Mouse (Mus musculus): Measurements from ENCODE around the gene Zfp810. TPM values are rescaled to one million over a fixed set of nuclear protein-coding genes. Genes with fewer than 3 reads are reported as not detected.
A peak's percentile ranks its signal among the peaks of the same experiment; 100 is the strongest.
"Not testable (repeated sequence)": the region's sequence is repeated elsewhere in the genome, so short reads cannot be mapped to it uniquely, and the experiment has no call there.

Gene Zfp810
- total RNA-seq (2021): 1 to 10 TPM; 6.3 to 8.2 TPM

DNA sequence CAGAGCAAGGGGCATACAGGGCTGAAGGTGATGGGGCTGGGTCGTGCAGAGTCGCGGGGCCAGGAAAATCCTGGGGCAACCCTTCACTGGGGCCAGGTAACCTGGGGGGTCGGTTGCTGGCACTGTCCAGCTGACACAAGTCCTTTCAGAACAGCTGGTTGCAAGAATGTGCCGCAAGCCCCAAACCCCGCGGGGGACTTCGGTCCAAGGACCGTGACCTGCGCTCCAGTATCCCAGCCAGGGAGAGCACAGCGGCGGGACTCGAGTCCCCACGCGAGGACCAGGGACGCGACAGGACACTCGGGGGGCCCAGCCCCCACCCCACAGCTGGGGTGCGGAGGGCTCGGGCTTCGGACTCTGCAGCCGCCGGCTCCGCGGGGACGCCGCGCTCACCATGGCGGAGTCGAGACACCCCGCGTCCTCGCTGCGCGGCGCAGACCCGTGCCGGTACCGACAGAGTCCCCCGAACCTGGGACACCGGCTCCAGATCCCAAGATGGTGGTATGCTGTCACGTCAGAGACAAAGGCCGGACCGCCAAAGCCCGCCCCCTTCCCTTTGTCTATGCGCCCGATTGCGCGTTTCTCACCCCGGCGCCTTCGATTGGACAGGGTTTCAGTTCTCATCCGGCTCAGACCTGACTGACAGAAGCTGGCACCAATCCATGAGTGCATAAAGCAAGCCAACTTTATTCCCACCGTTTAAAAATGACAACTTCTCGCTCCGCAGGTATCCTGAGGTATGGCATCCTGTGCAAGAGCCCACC lies at the start of gene Zfp810:
Gene Zfp810 (minus strand): TSS at position 493 of the 764 bp plus-strand sequence.
- peak; percentile 83 to 86 for DNase-seq
- intact Hi-C loops (cut with DNase I): loop anchor here (1.0 to 5.0 kb wide), 2 partner anchors 21 to 80 kb away; partner anchors contain the start of gene Zfp809

DNA sequence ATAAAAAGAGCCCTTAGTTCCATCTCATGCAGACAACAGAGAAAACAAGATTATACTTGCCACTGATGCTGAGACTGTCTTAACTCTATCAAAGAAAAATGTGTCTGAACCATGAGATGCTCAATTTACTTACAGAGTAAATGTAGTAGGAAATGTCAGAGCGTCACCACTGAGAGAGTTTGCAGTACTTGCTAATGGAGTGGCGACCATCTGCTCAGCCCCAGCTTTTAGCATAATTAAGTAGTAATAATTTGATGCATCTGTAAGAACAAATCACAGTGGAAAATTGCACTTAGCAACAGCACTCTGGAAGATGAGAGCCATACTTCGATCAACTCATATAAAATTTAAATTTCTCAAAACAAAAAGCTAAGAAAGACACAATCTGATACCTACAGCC lies 48.5 kb upstream of the Zfp810 start:
- no peak for DNase-seq
- intact Hi-C loops (cut with DNase I): no loop called here

DNA sequence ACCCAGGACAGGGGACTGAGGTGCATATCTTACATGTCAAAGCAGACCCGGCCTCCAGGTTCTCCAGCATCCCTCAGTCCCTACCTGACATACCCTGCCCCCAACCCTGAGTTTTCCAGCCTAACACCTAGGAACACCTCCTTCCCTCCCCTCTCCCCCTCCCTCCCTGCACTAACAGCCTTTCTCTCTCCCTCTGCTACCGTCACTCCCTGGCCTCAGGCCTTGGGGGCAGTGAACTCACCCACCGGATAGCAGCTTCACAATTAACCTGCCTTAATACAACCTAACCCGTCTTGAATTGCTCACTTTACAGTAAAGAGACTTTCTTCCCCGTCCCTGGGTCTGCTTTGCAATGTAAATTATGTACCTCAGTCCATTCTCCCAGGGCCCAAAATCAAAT lies 46.5 kb upstream of the Zfp810 start:
- DNase-seq: no peak
- intact Hi-C loops (cut with DNase I): no loop called here

DNA sequence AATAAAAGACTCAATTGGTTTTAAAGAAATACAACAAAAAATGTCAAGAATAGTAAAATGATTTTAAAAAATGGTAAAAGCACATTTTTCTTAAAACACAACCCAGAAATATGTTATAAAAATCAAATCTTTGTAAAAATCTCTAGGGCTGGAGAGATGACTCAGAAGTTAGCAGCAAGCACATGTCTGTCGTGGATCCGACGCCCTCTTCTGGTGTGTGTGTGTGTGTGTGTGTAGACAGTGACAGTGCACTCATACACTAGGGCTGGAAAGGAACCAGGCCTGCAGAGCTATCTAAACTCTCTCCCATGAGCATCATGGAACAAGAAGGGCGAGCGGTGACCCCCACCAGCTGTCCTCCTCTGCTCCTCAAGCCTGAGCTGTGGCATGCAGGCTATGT lies 46.0 kb upstream of the Zfp810 start:
- intact Hi-C loops (cut with DNase I): no loop called here

DNA sequence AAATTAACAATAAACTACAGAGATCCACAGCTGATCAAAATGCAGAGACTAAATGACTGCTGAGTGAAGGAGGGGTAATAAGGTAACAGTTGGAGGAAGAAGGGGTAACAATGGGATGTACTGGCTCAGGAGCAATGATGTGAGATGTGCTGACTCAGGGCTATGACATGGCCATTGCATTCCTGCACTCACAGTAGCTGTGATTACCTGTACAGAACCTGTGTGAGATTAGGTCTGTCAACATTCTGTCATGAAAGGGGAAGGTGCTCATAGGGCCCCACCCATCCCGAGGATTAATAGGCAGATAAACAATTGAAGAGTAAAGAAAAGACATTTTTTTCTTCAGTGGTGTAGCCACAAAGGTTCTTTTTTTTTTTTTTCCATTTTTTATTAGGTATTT lies 32.9 kb upstream of the Zfp810 start:
- intact Hi-C loops (cut with DNase I): no loop called here
- no peak for DNase-seq

More for the DNA sequence above, 46.0 kb upstream of the Zfp810 start:
- DNase-seq: no peak

DNA sequence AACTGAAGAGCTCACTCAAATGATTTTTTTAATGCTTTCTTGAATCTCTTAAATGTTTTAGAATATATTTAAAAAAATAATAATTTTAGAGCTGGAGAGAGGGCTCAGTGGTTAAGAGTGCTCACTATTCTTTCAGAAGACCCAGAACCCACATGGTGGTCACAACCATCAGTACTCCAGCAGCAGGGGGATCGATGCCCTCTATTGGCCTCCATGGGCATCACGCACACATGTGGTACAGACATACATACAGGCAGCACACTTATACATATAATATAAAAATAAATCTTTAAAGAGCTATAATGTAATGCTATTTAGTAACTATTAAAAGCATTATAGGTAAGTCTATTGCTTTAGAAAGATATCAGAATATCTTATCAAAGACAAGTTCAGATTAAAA lies 29.8 kb upstream of the Zfp810 start:
- DNase-seq: no peak
- intact Hi-C loops (cut with DNase I): no loop called here

DNA sequence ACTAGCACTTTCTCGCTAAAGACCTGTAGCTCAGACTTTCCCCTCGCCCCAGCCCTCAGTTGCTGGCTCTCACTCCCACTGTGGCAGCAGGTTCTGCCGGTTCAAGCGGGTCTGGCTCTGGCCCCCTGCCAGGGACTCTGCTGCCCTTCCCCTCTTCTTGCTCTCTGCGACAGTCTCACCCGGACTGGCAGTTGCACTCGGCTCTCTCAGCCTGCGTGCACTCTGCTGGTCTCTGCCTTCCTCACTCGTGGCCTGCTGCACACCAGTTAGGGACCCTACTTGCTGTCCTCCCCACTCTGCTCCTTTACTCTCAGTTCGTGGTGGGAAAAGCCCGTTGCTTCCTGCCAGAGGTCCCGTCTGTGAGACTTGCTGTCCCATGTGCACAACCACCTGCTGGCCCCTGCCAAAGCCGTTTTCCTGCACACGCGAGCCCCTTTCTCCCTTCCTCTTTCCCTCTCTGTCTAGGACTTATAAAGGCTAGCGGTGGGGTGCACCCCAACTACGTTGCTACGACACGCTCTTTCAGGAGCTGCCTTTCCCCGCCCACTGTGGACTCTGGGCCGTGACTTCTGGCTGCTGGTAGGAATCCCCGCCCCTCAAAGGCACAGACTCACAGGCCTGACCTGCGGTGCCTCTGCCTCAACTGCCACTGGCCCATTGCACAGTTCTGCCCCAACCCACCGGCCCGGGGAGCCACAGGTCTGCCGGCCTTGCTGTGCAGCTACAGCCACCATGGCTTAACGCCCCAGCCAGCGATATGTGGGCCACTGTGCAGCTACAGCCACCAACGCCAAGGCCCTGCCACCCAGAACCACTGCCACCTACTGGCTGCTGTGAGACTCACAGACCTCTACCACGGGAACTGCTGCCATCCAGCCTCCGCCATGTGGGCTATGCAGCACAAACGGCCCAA lies 20.3 kb upstream of the Zfp810 start:
- intact Hi-C loops (cut with DNase I): loop anchor here (1.0 to 5.0 kb wide), 3 partner anchors 20 to 103 kb away; partner anchors contain the start of genes Anln, Zfp809 and Zfp810
- DNase-seq: peak; percentile 83 to 89

DNA sequence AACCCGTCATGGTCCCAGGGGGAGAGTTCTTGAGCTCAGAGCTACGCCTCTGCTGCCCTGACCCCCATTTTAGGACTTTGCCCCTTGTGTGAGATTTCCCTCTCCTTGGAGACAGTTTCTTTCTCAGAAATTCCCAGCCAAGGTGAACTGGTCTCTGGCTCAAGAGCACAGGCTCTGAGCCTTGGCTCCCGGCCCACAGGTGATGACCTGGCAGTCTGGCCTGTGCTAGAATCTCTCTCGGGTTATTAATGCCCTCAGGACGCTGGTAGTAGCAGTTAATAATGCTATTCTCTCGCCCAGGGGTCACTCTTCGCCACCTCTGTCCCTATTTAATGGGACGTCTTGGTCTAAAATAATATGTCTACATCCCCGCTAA lies 19.6 kb upstream of the Zfp810 start:
- intact Hi-C loops (cut with DNase I): loop anchor here (5.0 kb wide), 1 partner anchor 60 kb away; the partner anchor contains the start of gene Anln
- peak; percentile 18 to 27 for DNase-seq

DNA sequence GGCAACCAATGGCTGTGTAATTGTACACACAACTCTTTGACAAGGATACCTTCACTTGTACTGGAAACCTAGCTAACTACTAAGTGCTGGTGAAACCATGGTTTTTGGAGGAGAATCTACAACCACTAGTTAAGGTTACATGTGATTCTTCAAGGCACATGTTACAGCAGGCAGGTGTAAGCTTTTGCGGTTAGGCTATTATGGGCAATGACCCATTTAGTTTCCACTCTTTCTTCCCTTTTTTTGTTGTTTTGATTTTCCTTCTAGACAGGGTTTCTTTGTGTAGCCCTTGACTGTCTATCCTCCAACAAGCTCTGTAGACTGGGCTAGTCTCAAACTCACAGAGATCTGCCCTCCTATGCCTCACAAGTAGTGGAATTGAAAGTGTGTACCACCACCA lies 17.1 kb upstream of the Zfp810 start:
- DNase-seq: no peak
- intact Hi-C loops (cut with DNase I): no loop called here

DNA sequence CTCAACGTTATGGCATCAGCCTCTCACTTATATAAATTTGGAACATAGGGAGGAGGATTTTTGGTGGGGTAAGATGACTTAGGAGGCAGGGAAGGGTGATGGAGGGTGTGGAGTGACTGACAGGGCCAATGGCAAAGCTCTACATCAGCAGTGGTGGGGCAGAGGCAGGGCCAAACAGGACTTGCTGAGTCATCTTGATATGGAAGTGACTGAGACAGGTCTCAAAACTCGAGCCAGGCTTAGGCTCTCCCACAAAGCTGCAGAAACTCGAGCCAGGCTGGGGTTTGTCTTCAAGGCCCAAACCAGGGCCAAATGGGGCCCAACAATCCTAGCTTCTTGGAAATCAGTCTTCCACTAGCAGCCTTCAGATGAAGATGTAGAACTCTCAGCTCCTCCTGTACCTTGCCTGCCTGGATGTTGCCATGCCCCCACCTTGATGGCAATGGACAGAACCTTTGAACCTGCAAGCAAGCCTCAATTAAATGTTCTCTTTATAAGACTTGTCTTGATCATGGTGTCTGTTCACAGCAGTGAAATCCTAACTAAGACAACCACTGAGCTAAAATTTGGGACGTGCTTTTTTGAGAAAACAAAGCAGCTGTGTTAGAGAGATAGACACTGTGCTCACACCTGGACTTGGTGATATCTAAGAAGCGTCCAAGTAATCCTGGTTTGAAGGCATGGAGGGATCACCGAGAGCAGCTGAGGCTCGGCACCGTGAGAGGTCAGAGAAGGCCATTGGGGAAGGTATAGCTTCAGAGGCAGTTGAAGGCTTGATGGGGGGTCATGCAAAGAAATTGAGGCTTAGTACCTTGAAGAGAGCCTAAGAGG lies 15.1 kb upstream of the Zfp810 start:
- no peak for DNase-seq
- intact Hi-C loops (cut with DNase I): no loop called here

DNA sequence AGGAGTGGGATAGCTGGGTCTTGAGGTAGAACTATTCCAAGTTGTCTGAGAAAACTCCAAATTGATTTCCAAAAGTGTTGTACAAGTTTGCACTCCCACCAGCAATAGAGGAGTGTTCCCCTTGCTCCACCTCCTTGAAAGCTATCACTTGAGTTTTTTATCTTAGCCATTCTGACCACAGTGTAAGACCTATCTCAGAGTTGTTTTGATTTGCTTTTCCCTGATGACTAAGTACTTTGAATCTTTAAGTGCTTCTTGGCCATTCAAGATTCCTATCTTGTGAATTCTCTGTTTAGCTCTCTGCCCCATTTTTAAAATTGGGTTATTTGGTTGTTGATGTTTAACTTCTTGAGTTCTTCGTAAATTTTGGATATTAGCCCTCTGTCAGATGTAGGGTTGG lies 11.7 kb upstream of the Zfp810 start:
- intact Hi-C loops (cut with DNase I): no loop called here
- no peak for DNase-seq

DNA sequence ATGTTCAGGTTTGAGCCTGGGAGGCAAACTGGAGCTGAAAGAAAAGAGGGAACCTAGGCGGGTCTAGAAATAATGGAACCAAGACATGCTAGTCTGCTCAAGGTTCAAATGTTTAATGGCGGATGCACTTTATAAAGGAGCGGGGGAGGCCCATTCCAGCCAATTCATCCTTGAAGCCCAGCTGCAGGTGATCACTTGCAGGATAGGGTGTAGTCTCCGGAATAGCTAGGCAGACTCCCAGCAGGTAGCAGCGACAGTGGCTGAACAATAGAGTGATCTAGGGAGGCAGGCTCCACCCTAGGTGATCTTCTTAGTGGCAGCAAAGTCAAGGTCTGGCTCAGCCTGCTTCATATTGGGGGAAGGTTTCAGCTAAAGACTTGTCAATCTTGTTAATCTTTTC lies 8.6 kb upstream of the Zfp810 start:
- DNase-seq; intact Hi-C loops (cut with DNase I): not testable (repeated sequence)

DNA sequence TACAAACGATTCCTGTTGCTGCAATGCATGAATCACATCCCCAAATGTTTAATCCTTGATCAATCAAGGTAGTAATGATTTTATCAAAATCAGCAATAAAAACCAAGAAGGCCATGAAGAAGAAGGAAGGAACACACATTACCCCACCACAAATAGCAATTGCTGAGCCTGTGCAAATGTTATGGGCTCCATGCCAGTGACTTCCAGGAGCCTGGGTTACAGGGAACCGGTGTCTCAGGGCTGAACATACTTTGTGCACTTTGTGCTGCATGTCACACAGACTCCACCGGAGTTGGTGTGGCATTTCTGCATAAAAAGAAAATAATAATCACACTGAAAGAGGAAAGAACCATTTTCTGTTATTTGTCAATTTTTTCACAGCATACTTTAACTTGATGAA lies 6.6 kb upstream of the Zfp810 start:
- no peak for DNase-seq
- intact Hi-C loops (cut with DNase I): no loop called here

DNA sequence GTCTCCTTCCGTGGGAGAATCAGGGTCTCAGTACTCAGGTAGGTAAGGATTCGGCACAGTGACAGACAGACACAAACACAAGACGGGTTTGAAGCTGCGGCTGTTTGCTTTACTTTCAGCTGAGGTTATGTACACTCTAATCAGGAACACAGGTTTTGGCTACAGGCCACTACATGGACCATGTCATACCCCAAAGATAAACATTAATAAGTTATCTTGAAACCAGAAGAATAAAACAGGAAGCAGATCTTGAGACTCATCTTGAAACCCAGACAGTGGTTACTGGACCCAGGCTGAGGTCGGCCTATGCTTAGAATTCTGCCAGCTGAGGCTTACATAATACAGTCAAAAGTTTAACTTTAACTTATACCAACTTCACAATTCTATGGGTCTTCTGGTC lies 5.8 kb upstream of the Zfp810 start:
- intact Hi-C loops (cut with DNase I): no loop called here
- no peak for DNase-seq

DNA sequence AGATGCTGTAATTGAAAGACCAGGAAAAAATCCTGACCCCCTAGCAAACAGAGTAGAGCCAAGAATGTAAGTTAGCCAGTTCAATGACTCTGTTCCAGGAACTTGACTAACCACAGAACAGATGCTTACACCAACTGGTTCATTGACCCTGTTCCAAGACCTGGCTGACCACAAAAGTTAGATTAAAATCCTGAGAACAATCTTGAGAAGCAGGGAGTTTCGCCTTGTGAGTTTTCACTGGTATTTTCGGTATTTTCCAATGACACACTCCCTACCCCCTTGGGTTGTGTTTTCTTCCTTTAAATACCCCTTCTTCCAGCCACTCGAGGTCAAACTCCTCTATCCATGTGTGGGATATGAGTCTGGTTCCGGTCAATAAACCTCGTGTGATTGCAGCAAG lies 2.2 kb upstream of the Zfp810 start:
- intact Hi-C loops (cut with DNase I): loop anchor here (5.0 kb wide), 1 partner anchor 82 kb away; the partner anchor contains the start of gene Zfp809
- DNase-seq: no peak

DNA sequence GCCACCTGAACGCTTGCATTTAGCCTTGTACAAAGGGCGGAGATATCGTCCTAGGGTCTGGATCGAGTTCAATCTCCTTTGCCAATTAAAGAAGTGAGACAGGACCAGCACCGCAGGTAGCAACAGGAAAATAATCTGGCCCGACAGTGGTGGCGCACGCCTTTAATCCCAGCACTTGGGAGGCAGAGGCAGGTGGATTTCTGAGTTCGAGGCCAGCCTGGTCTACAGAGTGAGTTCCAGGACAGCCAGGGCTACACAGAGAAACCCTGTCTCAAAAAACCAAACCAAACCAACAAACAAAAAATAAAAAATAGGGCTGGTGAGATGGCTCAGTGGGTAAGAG lies 443 bp upstream of the Zfp810 start:
- intact Hi-C loops (cut with DNase I): loop anchor here (1.0 to 5.0 kb wide), 2 partner anchors 20 to 81 kb away; partner anchors contain the start of gene Zfp809
- not testable (repeated sequence) for DNase-seq

DNA sequence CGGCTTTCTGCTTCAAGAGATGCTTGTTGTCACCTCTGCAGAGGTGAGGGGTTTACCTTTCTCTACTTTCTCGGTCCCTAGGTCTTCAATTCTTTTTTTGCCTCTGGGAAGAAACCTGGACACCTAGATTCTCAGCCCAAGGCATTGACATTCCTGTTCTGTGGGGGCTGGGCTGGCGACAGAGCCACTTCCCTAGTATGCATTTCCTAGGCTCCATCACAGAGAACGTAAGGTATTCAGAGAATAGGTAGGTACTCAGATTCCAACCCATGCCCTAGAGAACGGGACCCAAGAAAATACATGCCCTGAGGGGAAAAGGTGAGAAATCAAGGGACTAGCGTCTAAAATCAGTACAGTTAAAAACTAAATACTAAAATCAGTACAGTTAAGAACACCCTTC lies 722 bp downstream of the Zfp810 start:
- intact Hi-C loops (cut with DNase I): loop anchor here (1.0 to 5.0 kb wide), 2 partner anchors 22 to 79 kb away; partner anchors contain the start of gene Zfp809

DNA sequence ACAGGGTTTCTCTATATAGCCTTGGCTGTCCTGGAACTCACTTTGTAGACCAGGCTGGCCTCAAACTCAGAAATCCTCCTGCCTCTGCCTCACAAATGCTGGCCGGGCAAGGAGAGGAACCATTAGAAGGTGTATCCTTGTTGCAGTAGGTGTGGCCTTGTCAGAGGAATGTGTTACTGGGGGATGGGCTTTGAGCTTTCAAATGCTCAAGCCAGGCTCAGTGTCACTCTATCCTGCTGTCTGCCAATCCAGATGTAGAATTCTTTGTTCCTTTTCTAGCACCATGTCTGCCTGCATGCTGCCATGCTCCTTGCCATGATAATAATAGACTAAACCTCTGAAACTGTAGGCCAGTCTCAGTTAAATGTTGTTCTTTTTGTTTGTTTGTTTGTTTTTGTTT lies 5.2 kb downstream of the Zfp810 start:
- intact Hi-C loops (cut with DNase I): no loop called here
- DNase-seq: no peak

More for the DNA sequence above, 722 bp downstream of the Zfp810 start:
- DNase-seq: no peak

DNA sequence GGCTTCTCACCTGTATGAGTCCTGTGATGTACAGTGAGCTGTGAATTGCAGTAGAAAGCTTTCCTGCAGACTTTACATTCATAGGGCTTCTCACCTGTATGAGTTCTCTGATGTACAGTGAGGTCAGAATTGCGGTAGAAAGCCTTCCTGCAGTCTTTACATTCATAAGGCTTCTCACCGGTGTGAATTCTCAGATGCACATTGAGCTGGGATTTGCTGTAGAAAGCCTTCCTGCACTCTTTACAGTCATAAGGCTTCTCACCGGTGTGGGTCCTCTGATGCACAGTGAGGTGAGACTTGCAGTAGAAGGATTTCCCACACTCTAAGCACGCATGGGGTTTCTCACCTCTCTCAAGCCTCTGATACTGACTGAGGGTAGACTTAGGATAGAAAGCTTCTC lies 28.7 kb downstream of the Zfp810 start:
- no peak for DNase-seq
- intact Hi-C loops (cut with DNase I): no loop called here

DNA sequence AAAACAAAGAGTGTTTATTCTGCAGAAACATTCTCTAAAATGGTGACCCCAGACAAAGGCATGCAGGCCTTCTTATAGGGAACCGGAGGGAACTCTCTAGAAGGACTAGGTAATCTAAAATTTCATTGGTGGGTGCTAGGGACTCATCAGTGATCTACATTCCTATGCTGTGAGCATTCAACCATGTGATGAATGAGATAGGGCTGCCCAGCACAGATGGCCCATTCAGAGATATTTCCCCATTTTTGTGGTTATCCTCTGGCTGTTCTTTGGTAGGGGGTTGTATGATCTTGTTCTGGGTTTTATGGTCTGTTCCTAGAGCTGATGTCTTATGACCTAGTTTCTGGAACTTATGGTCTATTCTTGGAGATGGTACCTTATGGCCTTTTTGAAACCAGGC lies 38.6 kb downstream of the Zfp810 start:
- DNase-seq: no peak
- intact Hi-C loops (cut with DNase I): no loop called here

DNA sequence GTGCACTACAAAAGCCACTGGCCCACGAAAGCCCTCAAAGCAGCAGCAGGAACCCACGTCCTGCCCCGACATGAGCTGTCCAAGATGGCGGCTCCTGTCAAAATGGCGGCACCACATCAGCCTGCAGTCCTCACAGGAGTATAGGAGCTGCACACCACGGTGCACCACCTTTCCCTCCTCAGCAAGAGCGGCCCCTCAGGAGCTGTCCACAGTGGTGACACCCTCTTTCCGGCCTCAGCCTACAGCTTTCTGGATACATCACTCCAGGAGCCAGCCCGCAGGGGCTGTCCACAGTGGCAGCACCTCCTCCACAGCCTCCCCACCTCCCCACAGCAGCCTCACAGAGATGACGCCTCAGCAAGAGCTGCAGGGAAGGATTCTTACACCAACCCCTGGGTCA lies 44.8 kb downstream of the Zfp810 start:
- DNase-seq: no peak
- intact Hi-C loops (cut with DNase I): no loop called here
